Mouse (Mus musculus) hindbrain, postnatal 0 days (tissue): ENCODE data around the gene Gm28230. TPM values are rescaled to one million over a fixed set of nuclear protein-coding genes. Genes with fewer than 3 reads are reported as not detected.

ENCODE experiments used
- ATAC-seq: fragments of 200-750 bp; cut with Nextera tagmentation; 2 replicates; pipeline ENCODE4 v1.8.0; 2017; ENCODE audit warnings: mild to moderate bottlenecking, moderate TSS enrichment, moderate library complexity
- DNase-seq: peaks from one replicate; pipeline ENCODE4 v3.0.0-alpha.2; 2015; ENCODE audit warnings: low spot score
- H3K27ac ChIP-seq: fragments of 300-500 bp; sonication (generic); 2 replicates; pipeline ENCODE4 v1.5.1; 2014; ENCODE audit warnings: mild to moderate bottlenecking
- H3K27me3 ChIP-seq: fragments of 300-500 bp; sonication (generic); 2 replicates; pipeline ENCODE4 v1.6.1; 2014; ENCODE audit warnings: low read length, mixed read lengths; ENCODE audit not compliant: insufficient read depth
- H3K36me3 ChIP-seq: fragments of 300-500 bp; sonication (generic); 2 replicates; pipeline ENCODE4 v1.6.1; 2014; ENCODE audit warnings: low read length, mixed read lengths; ENCODE audit not compliant: insufficient read depth
- H3K4me1 ChIP-seq: fragments of 300-500 bp; sonication (generic); 2 replicates; pipeline ENCODE4 v1.6.1; 2014; ENCODE audit warnings: antibody characterized with exemption, low read length, mixed read lengths; ENCODE audit not compliant: insufficient read depth
- H3K4me2 ChIP-seq: fragments of 300-500 bp; sonication (generic); 2 replicates; pipeline ENCODE4 v1.6.1; 2014; ENCODE audit warnings: low read depth, mild to moderate bottlenecking, low read length, moderate library complexity, mixed read lengths
- H3K4me3 ChIP-seq: fragments of 300-500 bp; sonication (generic); 2 replicates; pipeline ENCODE4 v1.5.1; 2014; ENCODE audit warnings: low read length
- H3K9ac ChIP-seq: fragments of 300-500 bp; sonication (generic); replicated peaks from 2 replicates; pipeline ENCODE4 v1.6.1; 2014; ENCODE audit warnings: mild to moderate bottlenecking, low read length, moderate library complexity, mixed read lengths
- H3K9me3 ChIP-seq: fragments of 300-500 bp; sonication (generic); 2 replicates; pipeline ENCODE4 v1.6.1; 2016; ENCODE audit warnings: low read length, mixed read lengths
- CTCF ChIP-seq: IDR thresholded peaks from 2 replicates; pipeline ENCODE4 v1.5.1; 2016; ENCODE audit warnings: antibody characterized with exemption, control low read depth, low read depth
- WGBS: fragments of 180-500 bp; shearing (Covaris S2); extraction: QIAGEN DNeasy Blood & Tissue Kit; methylation state at CpG from one replicate; pipeline ENCODE4 v1.1.7; 2014; 5-methylcytosine and 5-hydroxymethylcytosine counted together
- polyA plus RNA-seq: library from polyadenylated mRNA; unstranded; fragments of >200 nt; fragmentation: Nextera tagmentation; extraction: Ambion mirVana; gene quantifications from 2 replicates; pipeline ENCODE4 v1.2.1, GENCODE M21; 2015
- total RNA-seq: library from RNA; depleted of rRNA; stranded (reverse); fragments of >200 nt; gene quantifications from 2 replicates; pipeline ENCODE4 v1.2.3, GENCODE M21; 2014

Gm28230 gene
- total and polyA plus RNA-seq, 2 experiments from 2014 or later, result 0.70 to 3.5 TPM

- H3K9ac ChIP-seq, result no peak overlapping the region
- H3K4me3 ChIP-seq, result no peak overlapping the region
- no peak for TF ChIP-seq CTCF
- no peak overlapping the region for H3K4me2 ChIP-seq
- no peaks in the 10 kb centered on the region for H3K36me3 ChIP-seq
- ATAC-seq, result no peak
- no peaks in the 10 kb centered on the region for H3K4me1 ChIP-seq
- no peaks in the 10 kb centered on the region for H3K9me3 ChIP-seq
- no peak overlapping the region for H3K27ac ChIP-seq
- WGBS, result 8% methylated on average over 17 of the region's 17 CpGs
- DNase-seq, result no peak
- H3K27me3 ChIP-seq, result peaks cover 89% of the 10 kb centered on the region
These were observed 1.4 kb upstream of the Gm28230 start for GRCm38 (mm10) chr2:74725171-74725570.

DNA sequence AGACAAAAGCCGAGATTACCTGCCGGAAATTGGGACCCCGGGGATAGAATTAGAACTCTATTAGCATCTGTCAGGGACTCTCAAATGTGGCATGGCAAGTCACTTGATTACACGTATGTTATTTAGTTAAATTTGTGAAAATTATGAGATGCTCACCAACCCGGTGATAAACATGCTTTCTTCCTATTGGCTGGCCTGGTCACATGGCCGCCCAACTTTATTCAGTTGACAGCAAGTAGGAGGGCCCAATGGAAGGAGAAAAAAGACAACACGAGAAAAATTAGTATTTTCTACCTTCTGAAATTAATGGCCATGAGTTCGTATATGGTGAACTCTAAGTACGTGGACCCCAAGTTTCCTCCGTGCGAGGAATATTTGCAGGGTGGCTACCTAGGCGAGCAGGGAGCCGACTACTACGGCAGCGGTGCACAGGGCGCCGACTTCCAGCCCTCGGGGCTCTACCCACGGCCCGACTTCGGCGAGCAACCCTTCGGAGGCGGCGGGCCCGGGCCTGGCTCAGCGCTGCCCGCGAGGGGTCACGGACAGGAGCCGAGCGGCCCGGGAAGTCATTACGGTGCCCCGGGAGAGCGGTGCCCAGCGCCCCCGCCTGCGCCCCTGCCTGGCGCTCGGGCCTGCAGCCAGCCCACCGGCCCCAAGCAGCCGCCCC lies 578 bp downstream of the Gm28230 start:
- Histone ChIP-seq H3K4me1 (no peaks in the 10 kb centered on the region), H3K9ac (peak overlapping the region; percentile 35), H3K4me3 (peak overlapping the region; percentile 41), H3K36me3 (no peaks in the 10 kb centered on the region), H3K9me3 (no peaks in the 10 kb centered on the region), H3K27me3 (peaks cover 89% of the 10 kb centered on the region), H3K4me2 (peak overlapping the region; percentile 50), H3K27ac (peak overlapping the region; percentile 56)
- DNase-seq, result no peak
- 0 out of 2 replicates have a peak, but pooled peaks have one; percentile 50 for ATAC-seq
- WGBS, result 1% methylated on average over 43 of the region's 43 CpGs
- TF ChIP-seq CTCF, result no peak

- peak overlapping the region; percentile 35; the same call in 1 of the 2 replicates for H3K9ac ChIP-seq
- peak overlapping the region; percentile 56 for H3K27ac ChIP-seq
- peak; percentile 30; the same call in 1 of the 2 replicates for ATAC-seq
- H3K36me3 ChIP-seq, result no peaks in the 10 kb centered on the region
- no peak for TF ChIP-seq CTCF
- no peak for DNase-seq
- H3K4me1 ChIP-seq, result no peaks in the 10 kb centered on the region
- 3% methylated on average over 25 of the region's 25 CpGs for WGBS
- peak overlapping the region; percentile 50 for H3K4me2 ChIP-seq
- no peaks in the 10 kb centered on the region for H3K9me3 ChIP-seq
- peaks cover 85% of the 10 kb centered on the region for H3K27me3 ChIP-seq
- H3K4me3 ChIP-seq, result peak overlapping the region; percentile 41
These were observed 1.2 kb downstream of the Gm28230 start for GRCm38 (mm10) chr2:74727640-74728302.

DNA sequence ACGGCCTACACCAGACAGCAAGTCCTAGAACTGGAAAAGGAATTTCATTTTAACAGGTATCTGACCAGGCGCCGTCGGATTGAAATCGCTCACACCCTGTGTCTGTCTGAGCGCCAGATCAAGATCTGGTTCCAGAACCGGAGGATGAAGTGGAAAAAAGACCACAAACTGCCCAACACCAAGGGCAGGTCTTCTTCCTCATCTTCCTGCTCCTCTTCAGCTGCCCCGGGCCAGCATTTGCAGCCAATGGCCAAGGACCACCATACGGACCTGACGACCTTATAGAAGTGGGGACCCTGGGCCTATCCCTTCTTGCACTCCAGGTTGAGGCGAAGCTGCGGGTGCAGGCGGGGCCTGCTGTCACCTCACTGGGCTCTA lies 1.8 kb downstream of the Gm28230 start:
- peak overlapping the region; percentile 35; the same call in 1 of the 2 replicates for H3K9ac ChIP-seq

DNA sequence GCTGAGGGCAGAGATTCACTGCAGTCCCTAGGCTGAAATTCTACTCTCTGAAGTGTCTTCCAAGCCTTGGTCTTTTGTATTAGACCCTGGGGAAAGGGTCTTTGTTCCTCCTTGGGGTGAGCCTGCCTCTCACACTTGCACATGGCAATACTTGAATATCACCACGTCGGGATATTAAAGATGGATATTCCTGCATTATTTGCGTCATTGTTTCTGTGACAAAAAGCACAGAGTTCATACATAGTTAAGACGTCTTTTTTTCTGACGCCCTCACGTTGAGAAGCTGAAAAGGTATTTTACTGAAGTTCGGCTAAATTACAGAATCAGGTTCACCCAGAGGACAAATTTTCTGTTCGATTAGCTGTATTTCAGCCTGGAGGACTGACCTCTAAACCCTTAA lies 3.8 kb downstream of the Gm28230 start:
- ATAC-seq (no peak), DNase-seq (no peak)
- Histone ChIP-seq H3K27me3 (peaks cover 69% of the 10 kb centered on the region), H3K4me3 (no peak overlapping the region), H3K27ac (no peak overlapping the region), H3K4me1 (no peaks in the 10 kb centered on the region), H3K9ac (no peak overlapping the region), H3K36me3 (no peaks in the 10 kb centered on the region), H3K4me2 (peak overlapping the region; percentile 35), H3K9me3 (no peaks in the 10 kb centered on the region)
- WGBS, result 9% methylated on average over 8 of the region's 8 CpGs
- no peak for TF ChIP-seq CTCF

More for the DNA sequence above, 1.8 kb downstream of the Gm28230 start:
- Histone ChIP-seq H3K36me3 (no peaks in the 10 kb centered on the region), H3K4me1 (no peaks in the 10 kb centered on the region), H3K4me3 (peak overlapping the region; percentile 41), H3K4me2 (peak overlapping the region; percentile 50), H3K27me3 (peaks cover 80% of the 10 kb centered on the region), H3K27ac (peak overlapping the region; percentile 56; the same call in 1 of the 2 replicates), H3K9me3 (no peaks in the 10 kb centered on the region)
- 11% methylated on average over 13 of the region's 13 CpGs for WGBS
- TF ChIP-seq CTCF, result no peak
- ATAC-seq (no peak), DNase-seq (no peak)

- Histone ChIP-seq H3K9ac (no peak overlapping the region), H3K27me3 (peaks cover 67% of the 10 kb centered on the region), H3K36me3 (no peaks in the 10 kb centered on the region), H3K27ac (peak overlapping the region; percentile 36; the same call in 1 of the 2 replicates), H3K4me2 (peak overlapping the region; percentile 35), H3K4me1 (no peaks in the 10 kb centered on the region), H3K4me3 (peak overlapping the region; percentile 8; the same call in 1 of the 2 replicates), H3K9me3 (no peaks in the 10 kb centered on the region)
- TF ChIP-seq CTCF, result no peak
- ATAC-seq, result no peak
- no peak for DNase-seq
These were observed 4.5 kb downstream of the Gm28230 start for GRCm38 (mm10) chr2:74731055-74731454.
